Mouse (Mus musculus) bone marrow, adult 2 months (tissue): ENCODE measurements around the gene Axdnd1.

ENCODE experiments used
- CTCF ChIP-seq: fragments of 200-500 bp; IDR thresholded peaks from 2 replicates; pipeline ENCODE4 v1.5.1; 2011; ENCODE audit warnings: low read length, control low read depth; ENCODE audit not compliant: control insufficient read depth, insufficient read depth
- POLR2A ChIP-seq: fragments of 200-500 bp; IDR thresholded peaks from 2 replicates; pipeline ENCODE4 v1.6.1; 2011; ENCODE audit warnings: low read depth, mild to moderate bottlenecking, control low read depth, low read length, borderline replicate concordance; ENCODE audit not compliant: control insufficient read depth

DNA sequence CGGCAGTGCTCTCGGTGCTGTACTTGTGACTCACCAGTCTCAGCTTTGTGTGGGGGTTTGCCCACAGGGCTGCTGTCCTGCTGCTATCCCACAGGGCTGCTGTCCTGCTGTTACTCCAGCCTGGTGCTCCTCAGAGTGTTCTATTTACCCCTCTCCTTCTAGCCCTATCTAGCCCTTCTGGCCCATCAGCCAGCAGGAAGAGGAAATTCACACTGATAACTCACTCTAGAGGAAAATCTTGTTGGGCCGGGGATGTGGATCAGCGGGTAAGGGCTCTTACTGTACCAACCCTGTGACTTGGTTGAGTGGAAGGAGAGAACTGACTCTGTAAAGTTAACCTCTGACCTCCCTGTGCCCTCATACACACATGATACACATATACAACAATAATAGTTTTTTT lies 27.8 kb downstream of the Axdnd1 start:
- TF ChIP-seq CTCF (no peak), POLR2A (no peak)
